In the genomic region with DNA sequence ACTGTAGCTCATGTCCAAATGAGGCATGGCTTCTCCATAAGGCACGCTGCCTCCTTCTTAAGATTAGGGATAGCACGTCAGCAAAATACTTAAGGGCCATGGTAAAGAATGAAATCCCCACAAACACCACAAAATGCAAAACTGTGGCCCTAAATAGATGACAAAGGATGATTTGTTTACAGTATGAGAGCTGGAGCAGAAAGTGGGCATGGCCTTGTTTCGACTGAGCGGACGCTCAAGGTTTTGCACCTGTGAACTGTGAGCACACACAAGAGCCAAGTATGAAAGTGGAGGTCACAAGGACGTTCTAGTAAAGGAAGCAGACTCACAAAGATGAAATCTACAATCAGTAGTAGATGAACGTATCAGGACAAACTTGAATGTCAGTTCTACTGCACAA, we compare ENCODE assay signal across 9 mouse cellular contexts.
"Had no signal": no experiment of that assay in that cellular context is flagged by ENCODE, and none has a peak within 500 bp of the region (broad histone marks: within the 10 kb centered on the region; RNA-seq: fewer than 3 reads in every experiment).

No protein-coding gene starts in this region.

- H3K36me3 ChIP-seq: limb, embryonic 12.5 days; liver, embryonic 12.5 days; midbrain, embryonic 13.5 days had no signal

- ATAC-seq: intestine, postnatal 0 days; liver, embryonic 12.5 days; midbrain, embryonic 13.5 days had no signal

- H3K27me3 ChIP-seq: limb, embryonic 12.5 days; liver, embryonic 12.5 days; midbrain, embryonic 13.5 days had no signal

- H3K4me1 ChIP-seq: midbrain, embryonic 13.5 days had no signal

- H3K9me3 ChIP-seq: limb, embryonic 12.5 days; liver, embryonic 12.5 days; midbrain, embryonic 13.5 days had no signal

- H3K4me2 ChIP-seq: limb, embryonic 12.5 days; liver, embryonic 12.5 days; midbrain, embryonic 13.5 days had no signal

- H3K9ac ChIP-seq: limb, embryonic 12.5 days; liver, embryonic 12.5 days; midbrain, embryonic 13.5 days had no signal

- H3K27ac ChIP-seq: liver, embryonic 12.5 days; midbrain, embryonic 13.5 days; stomach, postnatal 0 days had no signal

- DNase-seq: kidney, adult 8-10 months; kidney, postnatal 25 days; layer of hippocampus, adult 9-11 months; right cerebral cortex, postnatal 14 days had no signal

- H3K4me3 ChIP-seq: limb, embryonic 12.5 days; liver, embryonic 12.5 days; midbrain, embryonic 13.5 days had no signal
